Mouse (Mus musculus) WW6 (cell line): ENCODE data around the gene Hmgn2.
"Not testable (repeated sequence)": the region's sequence is repeated elsewhere in the genome, so short reads cannot be mapped to it uniquely, and the experiment has no call there.

Source experiments
- DNase-seq: peaks from one replicate; pipeline ENCODE4 v3.0.0-alpha.2; 2013; ENCODE audit warnings: low read depth, low spot score

Hmgn2 gene

GRCm38 (mm10) chr4:133925204-133925603 lies 43.2 kb downstream of the Hmgn2 start:
- no peak for DNase-seq

- no peak for DNase-seq
Measured at GRCm38 (mm10) chr4:133923743-133924142, 44.7 kb downstream of the Hmgn2 start.

GRCm38 (mm10) chr4:133918093-133918825 lies 50.2 kb downstream of the Hmgn2 start:
- DNase-seq: not testable (repeated sequence)
